Mouse (Mus musculus) cerebellum, adult 9-11 months (tissue): ENCODE data around the gene Daxx.
"Not testable (repeated sequence)": the region's sequence is repeated elsewhere in the genome, so short reads cannot be mapped to it uniquely, and the experiment has no call there.

ENCODE experiments used
- DNase-seq: peaks from one replicate; pipeline ENCODE4 v3.0.0; 2022

Daxx gene

GRCm38 (mm10) chr17:33903911-33904651 lies 5.1 kb upstream of the Daxx start:
- DNase-seq, result not testable (repeated sequence)

DNA sequence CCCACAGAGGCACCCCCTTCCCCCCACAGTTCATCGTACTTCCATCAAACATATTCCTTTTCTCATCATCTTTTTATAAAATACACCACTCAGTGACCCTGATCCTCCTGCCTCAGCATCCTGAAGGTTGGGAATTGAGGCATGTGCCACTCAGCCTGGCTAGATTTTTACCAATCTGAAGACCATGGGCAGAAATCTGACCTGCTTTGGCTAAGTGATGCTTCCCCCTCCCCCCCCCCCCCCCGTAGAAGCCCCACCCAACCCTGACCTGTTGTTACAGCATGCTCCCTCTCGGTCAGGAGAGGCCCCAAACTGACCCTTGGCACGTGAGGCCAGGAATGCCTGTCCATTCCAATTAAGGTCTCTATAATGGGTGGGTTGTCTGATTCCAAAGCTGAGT lies 4.4 kb upstream of the Daxx start, which contains the start of gene Platr17:
Gene Platr17 (plus strand): TSS at position 301 of the 400 bp plus-strand sequence.
- DNase-seq, result not testable (repeated sequence)

GRCm38 (mm10) chr17:33908331-33909076 lies 710 bp upstream of the Daxx start:
- DNase-seq, result peak; percentile 85

DNA sequence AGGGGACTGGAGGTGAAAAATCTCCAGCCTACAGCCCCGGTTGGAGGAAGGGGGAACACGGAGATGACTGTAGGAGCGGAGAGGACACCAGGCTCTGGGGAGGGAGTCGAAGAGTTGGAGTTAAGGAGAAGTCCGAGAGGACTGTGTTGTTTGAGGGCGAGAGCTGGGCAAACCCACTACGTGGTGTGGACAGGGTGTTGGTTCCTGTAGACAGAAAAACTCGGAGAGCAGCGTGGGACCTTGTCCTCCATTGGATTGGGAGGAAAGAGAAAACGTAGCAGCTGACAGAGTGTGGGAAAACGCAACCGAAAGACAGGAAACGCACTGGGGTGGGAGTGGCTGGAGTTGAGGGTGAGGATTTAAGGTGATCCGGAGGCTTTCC lies 646 bp downstream of the Daxx start:
- no peak for DNase-seq

- DNase-seq, result peak; percentile 60
Observed at GRCm38 (mm10) chr17:33910346-33911051, 1.3 kb downstream of the Daxx start.

DNA sequence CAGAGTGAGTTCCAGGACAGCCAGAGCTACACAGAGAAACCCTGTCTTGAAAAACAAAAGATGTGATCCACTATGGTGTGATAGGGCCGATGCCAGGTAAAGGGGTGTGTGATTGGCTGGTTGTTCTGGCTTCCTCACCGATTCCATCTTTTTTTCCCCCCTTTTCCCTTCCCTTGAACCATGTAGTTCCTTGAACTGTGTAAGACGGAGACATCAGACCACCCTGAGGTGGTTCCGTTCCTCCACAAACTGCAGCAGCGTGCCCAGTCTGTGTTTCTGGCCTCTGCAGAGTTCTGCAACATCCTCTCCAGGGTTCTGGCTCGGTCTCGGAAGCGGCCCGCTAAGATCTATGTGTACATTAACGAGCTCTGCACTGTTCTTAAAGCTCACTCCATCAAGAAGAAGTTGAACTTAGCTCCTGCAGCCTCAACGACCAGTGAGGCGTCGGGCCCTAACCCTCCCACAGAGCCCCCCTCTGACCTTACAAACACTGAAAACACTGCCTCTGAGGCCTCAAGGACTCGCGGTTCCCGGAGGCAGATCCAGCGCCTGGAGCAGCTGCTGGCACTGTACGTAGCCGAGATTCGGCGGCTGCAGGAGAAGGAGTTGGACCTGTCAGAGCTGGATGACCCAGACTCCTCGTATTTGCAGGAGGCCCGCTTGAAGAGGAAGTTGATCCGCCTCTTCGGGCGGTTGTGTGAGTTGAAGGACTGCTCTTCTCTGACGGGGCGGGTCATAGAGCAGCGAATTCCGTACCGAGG lies 2.0 kb downstream of the Daxx start:
- DNase-seq, result peak; percentile 57

DNA sequence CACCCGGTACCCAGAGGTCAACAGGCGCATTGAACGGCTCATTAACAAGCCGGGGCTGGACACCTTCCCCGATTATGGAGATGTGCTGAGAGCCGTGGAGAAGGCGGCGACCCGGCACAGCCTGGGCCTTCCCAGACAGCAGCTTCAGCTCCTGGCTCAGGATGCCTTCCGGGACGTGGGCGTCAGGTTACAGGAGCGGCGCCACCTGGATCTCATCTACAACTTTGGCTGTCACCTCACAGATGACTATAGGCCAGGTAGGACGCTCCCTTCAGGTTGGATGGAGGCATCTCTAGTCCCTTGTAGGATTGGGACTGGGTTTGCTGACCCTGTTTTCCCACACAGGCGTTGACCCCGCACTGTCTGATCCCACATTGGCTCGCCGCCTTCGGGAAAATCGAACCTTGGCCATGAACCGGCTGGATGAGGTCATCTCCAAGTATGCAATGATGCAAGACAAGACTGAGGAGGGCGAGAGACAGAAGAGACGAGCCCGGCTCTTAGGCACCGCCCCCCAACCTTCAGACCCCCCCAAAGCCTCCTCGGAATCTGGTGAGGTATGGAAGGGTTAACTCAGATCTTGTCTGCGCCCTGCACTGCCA lies 2.7 kb downstream of the Daxx start:
- DNase-seq, result peak; percentile 58

DNA sequence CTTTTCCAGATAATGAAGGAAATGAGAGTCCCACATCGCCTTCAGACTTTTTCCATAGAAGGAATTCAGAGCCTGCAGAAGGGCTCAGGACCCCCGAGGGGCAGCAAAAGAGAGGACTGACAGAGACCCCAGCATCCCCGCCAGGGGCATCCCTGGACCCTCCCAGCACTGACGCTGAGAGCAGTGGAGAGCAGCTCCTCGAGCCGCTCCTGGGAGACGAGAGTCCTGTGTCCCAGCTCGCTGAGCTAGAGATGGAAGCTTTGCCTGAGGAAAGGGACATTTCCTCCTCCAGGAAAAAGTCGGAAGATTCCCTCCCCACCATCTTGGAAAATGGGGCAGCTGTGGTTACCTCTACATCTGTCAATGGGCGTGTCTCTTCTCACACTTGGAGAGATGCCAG lies 4.0 kb downstream of the Daxx start:
- DNase-seq, result peak; percentile 60

DNA sequence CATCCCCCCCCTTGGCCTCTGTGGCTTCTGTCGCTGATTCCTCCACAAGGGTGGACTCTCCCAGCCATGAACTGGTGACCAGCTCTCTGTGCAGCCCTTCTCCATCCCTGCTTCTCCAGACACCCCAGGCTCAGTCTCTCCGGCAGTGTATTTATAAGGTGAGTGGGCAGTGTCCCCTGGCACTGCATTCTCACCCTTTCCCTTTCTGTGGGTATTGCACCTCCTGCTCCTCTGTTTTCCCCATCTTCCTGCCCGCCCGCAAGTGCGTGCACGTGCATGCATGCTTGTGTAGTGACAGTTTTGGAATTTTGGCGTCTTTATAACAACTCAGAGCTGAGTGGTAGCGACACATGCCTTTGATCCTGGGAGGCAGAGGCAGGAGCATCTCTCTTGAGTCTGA lies 4.7 kb downstream of the Daxx start:
- DNase-seq, result peak; percentile 47

DNA sequence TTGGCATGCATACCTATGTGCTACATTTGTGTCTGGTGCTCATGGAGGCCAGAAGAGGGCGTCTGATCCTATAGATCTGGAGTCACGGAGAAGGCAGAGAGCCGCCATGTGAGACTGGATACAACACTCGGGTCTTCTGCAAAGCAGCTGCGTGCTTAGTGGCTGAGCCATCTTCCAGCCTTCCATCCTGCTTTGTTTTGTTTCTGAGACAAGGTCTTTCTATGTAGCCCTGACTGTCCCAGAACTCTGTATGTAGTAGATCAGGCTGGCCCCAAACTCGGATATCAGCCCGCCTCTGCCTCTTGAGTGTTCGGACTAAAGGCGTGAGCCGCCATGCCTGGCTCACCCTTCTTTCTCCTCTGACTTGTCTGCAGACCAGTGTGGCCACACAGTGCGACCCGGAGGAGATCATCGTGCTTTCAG lies 5.8 kb downstream of the Daxx start:
- peak; percentile 65 for DNase-seq

GRCm38 (mm10) chr17:33915671-33916250 lies 6.5 kb downstream of the Daxx start, which contains the start of the genes Tapbp and Zbtb22:
Gene Tapbp, plus strand, starts transcription at chr17:33915899.
Gene Zbtb22, plus strand, starts transcription at chr17:33915904.
- peak; percentile 99 for DNase-seq

- DNase-seq, result peak; percentile 76
Observed at GRCm38 (mm10) chr17:33916294-33916693, 7.1 kb downstream of the Daxx start.

- peak; percentile 74 for DNase-seq
Observed at GRCm38 (mm10) chr17:33916847-33917655, 7.8 kb downstream of the Daxx start.

DNA sequence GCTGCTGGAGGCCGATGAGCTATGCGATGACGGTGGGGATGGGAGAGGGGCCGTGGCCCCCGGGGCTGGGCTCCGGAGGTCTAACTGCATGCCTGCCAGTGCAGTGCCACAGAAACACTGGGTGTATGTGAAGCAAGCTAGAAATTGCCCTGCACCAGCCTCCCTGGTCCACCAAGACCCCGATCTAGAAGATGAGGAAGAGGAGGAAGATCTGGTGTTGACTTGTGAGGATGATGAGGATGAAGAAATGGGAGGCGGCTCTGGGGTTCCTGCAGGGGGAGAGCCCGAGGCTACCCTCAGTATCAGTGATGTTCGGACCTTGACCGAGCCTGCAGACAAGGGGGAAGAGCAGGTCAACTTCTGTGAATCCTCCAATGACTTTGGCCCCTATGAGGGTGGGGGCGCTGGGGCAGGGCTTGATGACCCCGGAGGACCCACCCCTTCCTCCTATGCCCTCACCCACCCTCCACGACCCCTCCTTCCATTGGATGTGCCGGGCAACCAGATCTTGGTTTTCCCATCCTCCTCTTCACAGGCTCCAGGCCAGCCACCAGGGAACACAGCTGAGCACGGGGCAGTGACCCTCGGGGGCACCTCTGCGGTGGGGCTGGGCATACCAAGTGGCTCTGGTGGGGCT lies 8.6 kb downstream of the Daxx start:
- peak; percentile 67 for DNase-seq

DNA sequence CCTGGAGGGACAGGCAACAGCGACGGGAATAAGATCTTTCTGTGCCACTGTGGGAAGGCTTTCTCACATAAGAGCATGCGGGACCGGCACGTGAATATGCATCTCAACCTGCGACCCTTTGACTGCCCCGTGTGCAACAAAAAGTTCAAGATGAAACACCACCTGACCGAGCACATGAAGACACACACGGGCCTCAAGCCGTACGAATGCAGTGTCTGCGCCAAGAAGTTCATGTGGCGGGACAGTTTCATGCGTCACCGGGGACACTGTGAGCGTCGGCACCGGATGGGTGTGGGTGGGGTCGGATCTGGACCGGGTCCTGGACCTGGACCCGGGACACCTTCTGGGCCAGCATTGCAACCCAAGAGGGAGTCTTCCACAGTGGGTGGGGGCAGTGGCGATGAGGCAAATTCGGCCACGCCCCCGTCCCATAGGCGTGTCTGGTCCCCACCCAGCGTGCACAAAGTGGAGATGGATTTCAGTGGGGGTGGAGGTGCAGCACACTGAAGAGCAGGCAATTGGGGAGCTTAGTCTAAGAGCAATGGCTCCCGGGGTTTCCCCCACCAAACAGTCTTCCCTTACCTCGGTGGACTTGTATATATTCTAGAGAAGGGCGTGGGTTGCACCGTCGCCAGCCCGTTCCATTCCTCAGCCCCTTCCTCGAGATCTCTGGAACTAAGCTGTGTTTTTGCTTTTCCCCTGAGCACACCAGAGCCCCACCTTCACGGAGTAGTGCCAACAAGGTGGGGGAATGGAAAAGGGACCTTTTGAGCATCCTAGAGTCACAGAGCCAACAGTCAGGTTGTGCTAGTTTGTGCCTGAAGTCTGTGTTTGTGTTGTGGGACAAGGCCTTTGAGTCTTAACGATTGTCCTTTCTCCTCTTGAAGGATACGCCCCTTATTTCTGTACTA lies 9.3 kb downstream of the Daxx start:
- DNase-seq, result peak; percentile 72

GRCm38 (mm10) chr17:33919351-33920281 lies 10.4 kb downstream of the Daxx start:
- DNase-seq, result peak; percentile 85

DNA sequence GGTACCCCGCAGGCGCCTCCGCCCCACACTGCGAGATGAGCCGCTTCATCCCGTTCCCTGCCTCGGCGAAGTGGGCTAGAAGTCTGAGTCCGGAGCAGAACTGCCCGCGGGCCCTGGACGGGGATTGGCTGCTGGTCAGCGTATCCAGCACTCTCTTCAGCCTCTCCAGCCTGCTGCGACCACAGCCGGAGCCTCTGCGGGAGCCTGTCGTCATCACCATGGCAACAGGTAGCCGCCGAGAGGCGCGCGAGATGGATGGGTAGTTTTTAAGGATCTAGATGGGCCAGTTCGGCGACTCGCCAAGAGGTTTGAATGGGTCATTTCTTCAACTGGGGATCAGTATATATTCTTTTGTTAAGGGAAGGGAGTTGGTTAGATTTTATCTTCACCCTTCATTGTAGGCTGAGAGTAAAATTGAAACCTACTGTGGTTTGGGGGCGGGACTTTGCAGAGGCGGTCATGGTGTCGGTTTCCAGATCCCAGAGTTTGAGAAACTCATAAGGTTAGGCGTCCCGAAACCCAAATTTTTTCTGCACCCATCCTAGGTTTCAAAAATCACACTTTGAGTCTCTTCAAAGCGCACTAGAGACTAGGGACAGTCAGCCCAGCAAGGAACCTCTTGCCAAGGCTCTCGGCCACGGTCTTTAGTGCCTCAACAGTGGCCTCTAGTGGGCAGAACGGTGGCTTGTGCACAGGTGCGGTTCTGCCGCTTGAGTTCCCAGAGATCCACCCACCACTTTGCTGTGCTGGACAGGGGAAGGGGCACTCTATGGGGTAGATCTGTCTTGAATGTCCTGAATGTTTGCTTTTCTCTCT lies 11.3 kb downstream of the Daxx start:
- DNase-seq, result peak; percentile 85
